Mouse (Mus musculus) forebrain, embryonic 13.5 days (tissue): ENCODE data around the gene Fzd4. TPM values are rescaled to one million over a fixed set of nuclear protein-coding genes. Genes with fewer than 3 reads are reported as not detected.

Source experiments
- ATAC-seq: fragments of 200-750 bp; cut with Nextera tagmentation; 2 replicates; pipeline ENCODE4 v1.8.0; 2017
- H3K27ac ChIP-seq: fragments of 300-500 bp; sonication (generic); 2 replicates; pipeline ENCODE4 v1.5.1; 2015; ENCODE audit warnings: inconsistent platforms, mild to moderate bottlenecking, moderate library complexity
- H3K27me3 ChIP-seq: fragments of 300-500 bp; sonication (generic); 2 replicates; pipeline ENCODE4 v1.6.1; 2015; ENCODE audit warnings: mild to moderate bottlenecking, inconsistent platforms
- H3K36me3 ChIP-seq: fragments of 300-500 bp; sonication (generic); 2 replicates; pipeline ENCODE4 v1.6.1; 2015; ENCODE audit warnings: mild to moderate bottlenecking, inconsistent platforms; ENCODE audit not compliant: poor library complexity, severe bottlenecking
- H3K4me1 ChIP-seq: fragments of 300-500 bp; sonication (generic); 2 replicates; pipeline ENCODE4 v1.6.1; 2015; ENCODE audit warnings: inconsistent platforms
- H3K4me2 ChIP-seq: fragments of 300-500 bp; sonication (generic); 2 replicates; pipeline ENCODE4 v1.6.1; 2015; ENCODE audit warnings: inconsistent platforms, mild to moderate bottlenecking, moderate library complexity
- H3K4me3 ChIP-seq: fragments of 300-500 bp; sonication (generic); 2 replicates; pipeline ENCODE4 v1.5.1; 2015; ENCODE audit warnings: mild to moderate bottlenecking, inconsistent platforms
- H3K9ac ChIP-seq: fragments of 300-500 bp; sonication (generic); 2 replicates; pipeline ENCODE4 v1.6.1; 2015; ENCODE audit warnings: mild to moderate bottlenecking, inconsistent platforms
- H3K9me3 ChIP-seq: fragments of 300-500 bp; sonication (generic); replicated peaks from 2 replicates; pipeline ENCODE4 v1.6.1; 2016; ENCODE audit warnings: inconsistent platforms
- WGBS: fragments of 180-500 bp; shearing (Covaris S2); methylation state at CpG from one replicate; pipeline ENCODE4 v1.1.7; 2015; 5-methylcytosine and 5-hydroxymethylcytosine counted together
- polyA plus RNA-seq: library from polyadenylated mRNA; unstranded; fragments of >200 nt; fragmentation: Nextera tagmentation; extraction: Ambion mirVana; gene quantifications from 2 replicates; pipeline ENCODE4 v1.2.1, GENCODE M21; 2015

Gene Fzd4
- polyA plus RNA-seq, 1 experiment from 2014 or later, result 1.3 TPM

DNA sequence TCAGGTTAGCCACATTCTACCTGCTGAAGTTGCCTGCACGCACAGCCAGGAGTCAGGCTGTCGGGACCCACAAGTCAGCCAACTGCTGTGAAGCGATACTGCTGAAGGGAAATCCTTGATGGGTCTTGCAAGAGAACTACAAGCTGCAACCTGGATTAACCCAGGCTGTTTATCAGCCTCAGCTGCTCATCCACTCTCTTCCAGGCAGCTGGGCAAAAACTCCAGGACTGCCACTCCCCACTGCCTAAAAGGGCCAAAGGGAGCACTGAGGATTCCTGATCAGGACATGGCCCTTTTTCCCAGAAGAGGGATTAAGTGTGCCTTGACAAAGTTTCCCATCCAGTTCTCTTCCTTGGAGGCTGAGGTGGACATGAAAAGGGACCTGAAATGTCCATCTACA is 15.2 kb upstream of the Fzd4 start:
- Histone ChIP-seq H3K36me3 (no peaks in the 10 kb centered on the region), H3K27me3 (no peaks in the 10 kb centered on the region), H3K4me3 (no peak overlapping the region), H3K4me1 (no peaks in the 10 kb centered on the region), H3K9ac (no peak overlapping the region), H3K9me3 (no peaks in the 10 kb centered on the region), H3K4me2 (no peak overlapping the region), H3K27ac (no peak overlapping the region)
- WGBS, result 84% methylated on average over 3 of the region's 3 CpGs
- ATAC-seq, result no peak

DNA sequence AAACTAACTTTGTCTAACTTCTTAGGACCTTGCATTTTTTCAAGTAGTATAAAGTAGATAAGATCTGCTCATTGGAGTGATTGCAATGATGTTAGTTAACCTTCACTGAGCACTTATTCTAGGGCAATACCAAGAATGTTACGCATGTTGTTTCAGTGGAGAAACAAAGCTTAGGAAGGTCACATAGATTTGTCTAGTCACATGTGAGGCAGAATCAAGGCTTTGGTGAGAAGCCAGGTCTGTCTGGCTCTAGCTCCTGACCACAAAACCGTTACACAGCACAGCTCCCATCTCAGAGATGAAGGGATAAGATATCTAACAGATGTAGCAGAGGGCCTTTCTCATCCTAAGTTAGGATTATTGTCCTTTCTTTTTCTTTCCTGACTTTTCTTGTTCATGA is 13.5 kb upstream of the Fzd4 start:
- Histone ChIP-seq H3K9ac (no peak overlapping the region), H3K4me1 (no peaks in the 10 kb centered on the region), H3K4me3 (no peak overlapping the region), H3K27me3 (no peaks in the 10 kb centered on the region), H3K36me3 (no peaks in the 10 kb centered on the region), H3K27ac (no peak overlapping the region), H3K9me3 (no peaks in the 10 kb centered on the region), H3K4me2 (no peak overlapping the region)
- 82% methylated on average over 2 of the region's 2 CpGs for WGBS
- no peak for ATAC-seq

DNA sequence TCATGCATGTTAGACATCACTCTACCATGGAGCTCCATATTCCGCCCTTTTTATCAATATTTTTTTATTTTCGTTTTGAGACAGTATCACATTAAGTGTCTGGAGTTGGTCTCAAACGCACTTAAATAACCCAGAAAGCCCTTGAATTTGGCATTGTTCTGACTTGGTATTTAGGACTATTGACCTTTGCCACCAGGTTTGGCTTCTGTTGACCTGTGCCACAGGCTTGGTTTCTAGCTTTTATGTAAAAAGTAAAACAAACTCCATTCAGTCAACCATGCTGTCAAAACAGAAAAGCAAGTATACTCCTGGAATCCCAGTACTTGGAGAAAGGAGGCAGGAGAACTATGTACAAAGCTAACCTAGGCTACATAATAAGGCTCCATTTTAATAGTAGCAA is 12.9 kb upstream of the Fzd4 start:
- WGBS, result 87% methylated on average over 3 of the region's 3 CpGs
- no peak for ATAC-seq
- H3K27me3 ChIP-seq, result no peaks in the 10 kb centered on the region
- no peak overlapping the region for H3K4me2 ChIP-seq
- H3K27ac ChIP-seq, result no peak overlapping the region
- no peak overlapping the region for H3K9ac ChIP-seq
- no peak overlapping the region for H3K4me3 ChIP-seq
- no peaks in the 10 kb centered on the region for H3K9me3 ChIP-seq
- H3K36me3 ChIP-seq, result no peaks in the 10 kb centered on the region
- no peaks in the 10 kb centered on the region for H3K4me1 ChIP-seq

DNA sequence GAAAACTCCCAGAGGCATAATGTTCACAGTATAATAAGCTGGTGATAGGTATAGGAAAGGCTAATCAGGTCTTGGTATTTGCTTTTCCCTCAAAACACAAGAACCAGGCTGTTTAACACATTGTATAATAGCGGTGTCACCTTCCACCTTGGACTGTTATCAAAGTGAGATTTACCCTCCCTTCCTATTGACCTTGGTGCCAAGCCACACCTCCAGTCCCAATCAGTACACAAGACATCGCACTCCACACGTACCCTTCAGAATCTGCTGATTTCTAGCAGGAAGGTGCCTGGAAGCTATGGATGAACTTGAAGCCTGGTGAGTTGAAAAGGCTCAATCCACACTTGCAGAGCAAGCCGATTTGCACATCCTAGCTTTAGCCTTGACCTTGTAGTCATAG is 12.3 kb upstream of the Fzd4 start:
- H3K27ac ChIP-seq, result no peak overlapping the region
- no peaks in the 10 kb centered on the region for H3K36me3 ChIP-seq
- H3K9me3 ChIP-seq, result no peaks in the 10 kb centered on the region
- no peak for ATAC-seq
- WGBS, result 74% methylated on average over 4 of the region's 4 CpGs
- H3K4me2 ChIP-seq, result no peak overlapping the region
- H3K4me1 ChIP-seq, result no peaks in the 10 kb centered on the region
- H3K9ac ChIP-seq, result no peak overlapping the region
- 0 out of 2 replicates have a peak, but pooled peaks cover 3% of the 10 kb centered on the region for H3K27me3 ChIP-seq
- H3K4me3 ChIP-seq, result no peak overlapping the region

DNA sequence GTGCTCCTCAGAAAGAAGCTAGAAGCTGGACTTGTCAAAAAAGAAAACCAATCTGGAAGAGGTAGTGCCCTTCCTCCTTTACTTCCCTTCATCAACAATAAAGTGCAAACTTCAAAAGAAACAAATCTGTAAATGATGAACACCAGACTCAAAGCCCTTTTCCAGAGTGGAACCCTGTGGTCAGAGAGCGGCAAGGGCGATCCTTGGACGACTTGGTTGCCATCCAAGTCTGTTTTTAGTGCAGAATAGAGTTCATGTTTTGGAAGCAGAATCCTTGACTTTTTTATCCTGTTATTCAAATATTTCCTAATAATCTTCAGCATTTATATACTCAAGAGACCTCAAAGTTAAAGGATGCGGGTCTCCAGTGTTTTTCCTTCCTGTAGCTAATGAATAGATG is 11.8 kb upstream of the Fzd4 start:
- ATAC-seq, result no peak
- WGBS, result 78% methylated on average over 4 of the region's 4 CpGs

DNA sequence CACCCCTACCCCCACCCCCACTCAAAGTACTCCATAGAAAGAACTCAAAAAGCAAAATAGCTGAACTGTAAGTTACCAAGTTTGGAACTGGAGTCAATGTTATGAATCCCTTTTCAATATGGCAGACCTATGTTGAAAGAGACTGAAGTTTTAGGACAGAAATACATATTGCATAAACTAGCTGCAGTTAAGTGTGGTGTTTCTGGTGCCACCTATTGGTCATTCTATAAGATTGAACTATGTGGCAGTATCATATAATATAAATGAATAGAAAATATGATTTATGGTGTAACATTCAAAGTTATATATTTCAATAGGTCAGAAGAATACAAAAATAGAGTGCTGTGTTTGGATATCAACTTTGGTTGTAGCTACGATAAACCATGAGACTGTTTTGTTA is 11.3 kb upstream of the Fzd4 start:
- Histone ChIP-seq H3K9ac (no peak overlapping the region), H3K4me3 (no peak overlapping the region), H3K4me1 (no peaks in the 10 kb centered on the region), H3K36me3 (no peaks in the 10 kb centered on the region), H3K27ac (no peak overlapping the region), H3K4me2 (no peak overlapping the region), H3K9me3 (no peaks in the 10 kb centered on the region), H3K27me3 (peaks cover 6% of the 10 kb centered on the region; the same call in 1 of the 2 replicates)
- no peak for ATAC-seq
- 97% methylated on average over 1 of the region's 1 CpGs for WGBS

More for the DNA sequence above, 11.8 kb upstream of the Fzd4 start:
- H3K9ac ChIP-seq, result no peak overlapping the region
- H3K4me1 ChIP-seq, result no peaks in the 10 kb centered on the region
- H3K36me3 ChIP-seq, result no peaks in the 10 kb centered on the region
- no peak overlapping the region for H3K27ac ChIP-seq
- no peak overlapping the region for H3K4me2 ChIP-seq
- H3K27me3 ChIP-seq, result 0 out of 2 replicates have a peak, but pooled peaks cover 4% of the 10 kb centered on the region
- H3K4me3 ChIP-seq, result no peak overlapping the region
- no peaks in the 10 kb centered on the region for H3K9me3 ChIP-seq

DNA sequence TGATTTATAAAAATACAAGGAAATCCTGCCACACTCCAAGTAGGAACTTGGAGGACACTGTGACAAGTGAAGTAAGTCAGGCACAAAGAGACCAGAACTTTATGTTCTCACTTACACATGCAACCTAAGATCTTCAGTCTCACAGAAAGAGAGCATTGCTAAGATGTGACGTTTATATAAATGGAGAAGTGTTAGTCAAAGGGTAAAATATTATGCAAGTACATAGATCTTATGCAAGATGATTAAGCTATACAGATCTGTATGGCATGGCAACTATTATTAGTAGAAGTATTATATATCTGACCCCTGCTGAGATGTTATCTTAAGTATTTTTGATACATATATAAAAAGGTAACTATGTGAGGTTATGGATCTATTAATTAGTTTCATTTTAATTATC is 8.8 kb upstream of the Fzd4 start:
- no peak for ATAC-seq
- Histone ChIP-seq H3K27me3 (peaks cover 20% of the 10 kb centered on the region), H3K9me3 (no peaks in the 10 kb centered on the region), H3K27ac (no peak overlapping the region), H3K9ac (no peak overlapping the region), H3K36me3 (no peaks in the 10 kb centered on the region), H3K4me1 (peaks cover 3% of the 10 kb centered on the region; the same call in 1 of the 2 replicates), H3K4me2 (no peak overlapping the region), H3K4me3 (no peak overlapping the region)
- 86% methylated on average over 1 of the region's 1 CpGs for WGBS

DNA sequence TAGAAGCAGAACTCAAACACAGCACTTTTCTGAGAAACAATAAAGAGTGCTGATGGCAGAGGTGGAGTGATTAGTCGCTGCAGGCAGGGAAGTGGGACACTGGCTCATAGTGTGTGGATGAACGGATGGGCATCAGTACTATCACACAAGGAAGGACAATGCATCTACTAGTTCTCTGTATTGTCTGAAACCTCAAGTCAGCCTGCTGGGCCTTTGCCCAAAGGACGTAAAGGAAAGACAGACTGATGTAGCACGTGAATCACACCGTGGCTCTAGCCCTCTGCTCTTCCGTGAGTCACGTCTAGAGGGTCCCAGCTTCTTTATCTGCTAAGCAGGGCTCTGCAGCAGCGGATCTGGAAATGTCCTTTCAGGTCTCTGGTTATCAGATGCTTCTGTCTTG is 7.8 kb upstream of the Fzd4 start:
- H3K4me1 ChIP-seq, result peaks cover 13% of the 10 kb centered on the region
- no peaks in the 10 kb centered on the region for H3K9me3 ChIP-seq
- no peak overlapping the region for H3K9ac ChIP-seq
- ATAC-seq, result no peak
- 74% methylated on average over 8 of the region's 8 CpGs for WGBS
- no peak overlapping the region for H3K4me3 ChIP-seq
- H3K4me2 ChIP-seq, result no peak overlapping the region
- H3K27me3 ChIP-seq, result peaks cover 20% of the 10 kb centered on the region
- no peaks in the 10 kb centered on the region for H3K36me3 ChIP-seq
- H3K27ac ChIP-seq, result no peak overlapping the region

DNA sequence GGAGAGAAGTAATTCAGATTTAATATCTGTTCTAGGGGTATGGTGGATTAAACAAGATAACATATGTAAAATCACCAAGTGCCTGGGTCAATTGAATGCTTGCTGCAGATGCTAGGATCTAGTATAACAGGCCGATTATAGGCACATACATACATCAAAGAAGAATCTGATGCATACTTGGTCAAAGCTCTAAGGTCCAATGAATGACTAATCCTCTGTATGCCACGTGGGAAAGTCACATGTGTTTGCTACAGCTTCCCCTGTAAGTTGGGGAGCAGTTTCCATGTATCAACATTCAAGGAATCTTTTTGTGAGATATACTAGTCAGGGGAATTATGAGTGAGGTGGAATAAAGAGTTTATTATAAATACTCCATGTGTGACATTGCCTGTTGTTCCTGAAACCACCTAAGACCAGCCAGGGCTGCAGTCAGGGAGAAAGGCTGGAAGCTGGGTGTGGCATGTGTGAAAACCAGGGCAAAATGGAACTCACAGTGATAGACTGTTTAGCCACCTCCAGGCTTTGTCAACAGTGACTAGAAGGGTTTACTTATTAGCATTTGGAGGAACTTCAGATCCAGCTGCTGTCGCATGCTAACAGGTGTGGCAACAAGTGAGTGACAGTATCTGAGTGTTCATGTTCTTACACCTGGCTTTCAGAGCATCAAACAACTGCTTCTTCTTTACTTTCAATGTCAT is 6.2 kb upstream of the Fzd4 start:
- H3K4me2 ChIP-seq, result no peak overlapping the region
- no peak overlapping the region for H3K4me3 ChIP-seq
- no peaks in the 10 kb centered on the region for H3K36me3 ChIP-seq
- H3K27ac ChIP-seq, result no peak overlapping the region
- 76% methylated on average over 3 of the region's 3 CpGs for WGBS
- peaks cover 24% of the 10 kb centered on the region for H3K4me1 ChIP-seq
- ATAC-seq, result no peak
- H3K9me3 ChIP-seq, result no peaks in the 10 kb centered on the region
- H3K27me3 ChIP-seq, result peaks cover 34% of the 10 kb centered on the region
- no peak overlapping the region for H3K9ac ChIP-seq

DNA sequence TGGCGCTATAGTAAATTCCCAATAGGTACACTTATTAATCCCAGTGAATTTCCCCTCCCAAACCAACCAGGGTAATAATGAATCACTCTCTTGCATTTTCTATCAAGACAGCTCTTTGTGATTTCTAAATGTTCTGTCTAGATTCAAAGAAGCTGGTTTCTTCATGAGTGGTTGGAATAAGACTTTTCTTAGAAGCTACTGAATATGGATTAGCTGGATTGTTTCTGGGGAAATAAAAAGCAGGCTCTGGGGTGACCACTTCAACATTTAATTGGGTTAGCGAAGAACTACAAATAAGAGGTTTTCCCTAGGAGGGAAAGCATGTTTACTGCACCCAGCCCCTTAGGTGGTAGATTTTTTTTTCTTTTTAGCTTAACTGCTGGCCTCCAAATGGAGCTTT is 3.4 kb upstream of the Fzd4 start:
- Histone ChIP-seq H3K27ac (no peak overlapping the region), H3K27me3 (peaks cover 46% of the 10 kb centered on the region), H3K9me3 (no peaks in the 10 kb centered on the region), H3K4me1 (peaks cover 37% of the 10 kb centered on the region), H3K4me2 (peak overlapping the region; percentile 19), H3K36me3 (no peaks in the 10 kb centered on the region), H3K9ac (no peak overlapping the region), H3K4me3 (no peak overlapping the region)
- no peak for ATAC-seq
- 11% methylated on average over 2 of the region's 2 CpGs for WGBS

DNA sequence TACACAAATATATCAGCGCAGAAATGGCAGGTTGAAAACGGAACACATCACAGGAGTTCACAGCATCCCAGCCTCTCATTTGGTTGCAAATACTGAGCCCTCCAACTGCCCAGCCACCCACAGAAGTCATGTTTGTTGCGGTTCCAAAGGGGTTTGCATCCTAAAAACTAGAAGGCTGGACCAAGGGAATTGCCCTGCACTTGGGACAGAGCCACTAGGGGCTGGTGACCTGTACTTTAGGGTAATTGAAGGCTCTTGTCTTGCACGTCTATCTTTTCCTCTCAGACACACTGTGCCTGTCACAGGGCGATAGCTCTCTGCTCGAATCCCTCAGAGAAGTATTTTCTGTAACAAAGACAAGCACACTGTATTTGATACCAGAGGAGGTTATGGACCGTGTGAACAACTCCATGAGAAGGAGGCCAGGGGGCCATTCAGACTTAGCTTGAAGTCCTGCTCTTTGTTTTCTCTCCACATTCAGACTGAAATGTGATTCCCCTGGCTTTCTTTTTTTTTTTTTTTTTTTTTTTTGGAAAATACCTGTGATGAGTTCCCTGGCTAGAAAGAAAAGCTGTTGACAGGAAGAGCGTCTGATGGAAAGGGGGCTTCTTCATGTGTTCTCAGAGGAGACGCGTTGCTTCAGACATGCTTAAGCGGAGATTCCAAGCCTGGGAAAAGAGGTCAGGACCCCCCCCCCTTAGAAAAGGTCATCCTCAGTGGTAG is 2.9 kb upstream of the Fzd4 start:
- Histone ChIP-seq H3K4me3 (no peak overlapping the region; the same call in 1 of the 2 replicates), H3K9ac (no peak overlapping the region), H3K27me3 (peaks cover 46% of the 10 kb centered on the region), H3K4me2 (peak overlapping the region; percentile 19), H3K9me3 (no peaks in the 10 kb centered on the region), H3K4me1 (peaks cover 37% of the 10 kb centered on the region), H3K36me3 (no peaks in the 10 kb centered on the region), H3K27ac (0 out of 2 replicates have a peak overlapping the region, but pooled peaks have one; percentile 10)
- 28% methylated on average over 11 of the region's 11 CpGs for WGBS
- no peak for ATAC-seq

DNA sequence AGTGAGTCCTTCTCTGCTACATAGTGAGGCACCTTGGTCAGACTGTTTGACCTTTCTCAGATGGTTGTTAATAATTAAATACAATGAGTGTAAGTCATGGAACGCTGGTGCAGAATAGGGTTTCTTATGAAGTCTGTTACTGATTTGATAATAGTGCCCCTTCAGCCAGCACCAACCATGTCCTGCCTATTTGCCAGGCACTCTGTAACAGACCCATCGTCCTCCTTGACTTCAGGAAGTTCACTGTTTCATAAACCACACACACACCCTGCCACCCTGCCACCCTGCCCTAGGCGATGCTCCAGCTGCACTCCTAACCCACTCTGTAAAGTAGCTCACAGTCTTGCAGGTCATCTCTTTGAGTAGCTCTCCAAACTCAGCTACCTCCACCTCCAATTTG is 2.2 kb upstream of the Fzd4 start:
- WGBS, result 84% methylated on average over 3 of the region's 3 CpGs
- peaks cover 37% of the 10 kb centered on the region for H3K4me1 ChIP-seq
- H3K9ac ChIP-seq, result no peak overlapping the region
- H3K9me3 ChIP-seq, result no peaks in the 10 kb centered on the region
- peaks cover 42% of the 10 kb centered on the region for H3K27me3 ChIP-seq
- H3K27ac ChIP-seq, result no peak overlapping the region
- H3K36me3 ChIP-seq, result no peaks in the 10 kb centered on the region
- no peak overlapping the region for H3K4me3 ChIP-seq
- no peak overlapping the region for H3K4me2 ChIP-seq
- no peak for ATAC-seq
